Mouse (Mus musculus) CD4-positive, CD25-positive, alpha-beta regulatory T cell, adult 4 months (primary cell): ENCODE data around the gene Mefv. TPM values are rescaled to one million over a fixed set of nuclear protein-coding genes. Genes with fewer than 3 reads are reported as not detected.
"Not testable (repeated sequence)": the region's sequence is repeated elsewhere in the genome, so short reads cannot be mapped to it uniquely, and the experiment has no call there.

Source experiments
- ATAC-seq: one replicate; pipeline ENCODE4 v1.8.0; 2017
- polyA plus RNA-seq, 2 experiments: library from polyadenylated mRNA; unstranded; fragments of 100-300 nt; shearing (Covaris generic); gene quantifications; one replicate each; pipeline ENCODE4 v1.2.1; 2017

The Mefv gene
- polyA plus RNA-seq: under 1 TPM in 1 of 2 experiments, not detected in 1; 0.41 TPM

GRCm38 (mm10) chr16:3717980-3718379, at the start of gene Mefv:
Mefv (minus strand) TSS chr16:3718097.
- no peak for ATAC-seq

GRCm38 (mm10) chr16:3748976-3749375, 31.1 kb upstream of the Mefv start:
- ATAC-seq: no peak

- ATAC-seq: no peak
These were observed 27.8 kb upstream of the Mefv start for GRCm38 (mm10) chr16:3745656-3746055.

- peak; percentile 40 for ATAC-seq
These were observed 26.3 kb upstream of the Mefv start for GRCm38 (mm10) chr16:3744186-3744700.

GRCm38 (mm10) chr16:3743503-3744185, 25.7 kb upstream of the Mefv start, which contains the start of gene Zfp263:
Zfp263 (plus strand) TSS chr16:3744093.
- peak; percentile 91 for ATAC-seq

GRCm38 (mm10) chr16:3742466-3742865, 24.6 kb upstream of the Mefv start:
- ATAC-seq: no peak

GRCm38 (mm10) chr16:3733198-3733732, 15.4 kb upstream of the Mefv start:
- ATAC-seq: no peak

- ATAC-seq: no peak
These were observed 14.7 kb upstream of the Mefv start for GRCm38 (mm10) chr16:3732612-3733011.

- ATAC-seq: no peak
These were observed 10.3 kb upstream of the Mefv start for GRCm38 (mm10) chr16:3727980-3728720.

- peak; percentile 90 for ATAC-seq
These were observed 5.3 kb upstream of the Mefv start for GRCm38 (mm10) chr16:3723231-3723630.

GRCm38 (mm10) chr16:3714731-3715130, 3.2 kb downstream of the Mefv start:
- ATAC-seq: no peak

- ATAC-seq: no peak
These were observed 11.2 kb downstream of the Mefv start for GRCm38 (mm10) chr16:3706680-3707079.

- ATAC-seq: no peak
These were observed 17.0 kb downstream of the Mefv start for GRCm38 (mm10) chr16:3700893-3701292.

GRCm38 (mm10) chr16:3699281-3699680, 18.6 kb downstream of the Mefv start:
- ATAC-seq: no peak

- ATAC-seq: not testable (repeated sequence)
These were observed 28.3 kb downstream of the Mefv start for GRCm38 (mm10) chr16:3689608-3690007.

Other genes with a start within 250 kb of the Mefv start
- under 1 TPM in 1 of 2 experiments, not detected in 1; 0.12 TPM for gene Olfr161, start 127.1 kb downstream of the Mefv start, polyA plus RNA-seq
- 100 to 1,000 TPM in 1 of 2 experiments, 10 to 100 TPM in 1; 89.9 to 185 TPM for gene Zfp263, start 26.0 kb upstream of the Mefv start, polyA plus RNA-seq
- gene Olfr15, start 112.8 kb upstream of the Mefv start, polyA plus RNA-seq: under 1 TPM in 1 of 2 experiments, not detected in 1; 0.28 TPM
- under 1 TPM; 0.58 to 0.67 TPM for gene Zfp174, start 129.2 kb upstream of the Mefv start, polyA plus RNA-seq
- 100 to 1,000 TPM; 103 to 155 TPM for gene Naa60, start 154.3 kb upstream of the Mefv start, polyA plus RNA-seq
- gene Zfp597, start 166.5 kb upstream of the Mefv start, polyA plus RNA-seq: 10 to 100 TPM; 10.4 to 14.0 TPM
- 1 to 10 TPM; 1.3 to 6.8 TPM for gene Gm20695, start 166.6 kb upstream of the Mefv start, polyA plus RNA-seq
- gene 1700037C18Rik, start 190.6 kb upstream of the Mefv start, polyA plus RNA-seq: 10 to 100 TPM; 10.3 to 11.6 TPM
- 10 to 100 TPM; 32.5 to 39.8 TPM for gene Cluap1, start 190.7 kb upstream of the Mefv start, polyA plus RNA-seq